Mouse (Mus musculus) thymus, postnatal 4 days (tissue): ENCODE measurements around the gene Dbi.

Experiments
- DNase-seq: peaks from one replicate; pipeline ENCODE4 v3.0.0; 2021

Gene Dbi

GRCm38 (mm10) chr1:120080632-120081031, 40.2 kb downstream of the Dbi start:
- DNase-seq = no peak

GRCm38 (mm10) chr1:120077746-120078410, 43.0 kb downstream of the Dbi start:
- no peak for DNase-seq

GRCm38 (mm10) chr1:120075507-120075906, 45.4 kb downstream of the Dbi start:
- no peak for DNase-seq

GRCm38 (mm10) chr1:120074931-120075330, 45.9 kb downstream of the Dbi start:
- DNase-seq = no peak

- DNase-seq = no peak
Observed at GRCm38 (mm10) chr1:120074307-120074702, 46.6 kb downstream of the Dbi start.

GRCm38 (mm10) chr1:120073519-120074306, 47.2 kb downstream of the Dbi start, which contains the start of gene Tmem37:
Tmem37 (minus strand) TSS chr1:120074074.
- peak; percentile 39 for DNase-seq

GRCm38 (mm10) chr1:120072900-120073299, 48.0 kb downstream of the Dbi start:
- DNase-seq = no peak

- no peak for DNase-seq
Observed at GRCm38 (mm10) chr1:120071133-120071532, 49.7 kb downstream of the Dbi start.

GRCm38 (mm10) chr1:120070168-120070567, 50.7 kb downstream of the Dbi start:
- no peak for DNase-seq

GRCm38 (mm10) chr1:120069120-120069519, 51.8 kb downstream of the Dbi start:
- DNase-seq = no peak

GRCm38 (mm10) chr1:120066625-120067024, 54.3 kb downstream of the Dbi start:
- DNase-seq = no peak

GRCm38 (mm10) chr1:120066159-120066558, 54.7 kb downstream of the Dbi start:
- no peak for DNase-seq

- DNase-seq = no peak
Observed at GRCm38 (mm10) chr1:120064036-120064682, 56.7 kb downstream of the Dbi start.
